Comparison of ENCODE assay signal across 30 mouse cellular contexts in the genomic region with DNA sequence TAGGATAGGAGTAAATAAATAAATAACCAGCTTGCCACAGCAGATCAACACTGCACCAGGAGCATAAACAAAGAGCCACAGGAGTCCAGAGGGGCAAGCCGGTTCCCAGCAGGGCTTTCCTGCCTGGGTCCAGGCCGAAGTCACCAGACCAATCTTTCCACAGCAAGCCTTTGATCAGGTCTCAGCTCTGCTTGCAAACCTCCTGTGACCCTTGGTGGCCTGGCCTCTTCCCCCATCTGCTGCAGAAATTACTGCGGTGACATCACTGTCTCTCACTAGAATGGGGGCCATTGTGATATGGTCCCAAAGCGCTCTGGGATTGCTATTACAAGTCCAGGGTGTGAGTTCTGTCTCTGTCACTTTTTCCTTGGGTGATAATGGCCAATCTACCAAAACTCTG.
DNase-seq lines count a peak whose midpoint lies in the region; ATAC-seq lines count a peak whose summit lies in the region.
"Had no signal": no experiment of that assay in that cellular context is flagged by ENCODE, and none has a peak within 500 bp of the region (broad histone marks: within the 10 kb centered on the region; RNA-seq: fewer than 3 reads in every experiment).

No protein-coding gene starts in this region.

- no peaks in the 10 kb centered on the region for H3K9me3 ChIP-seq in hindbrain, embryonic 10.5 days
- H3K9me3 ChIP-seq in hindbrain, embryonic 16.5 days (ENCODE audit: control insufficient read depth, low read length) = no peaks in the 10 kb centered on the region
- no peaks in the 10 kb centered on the region for H3K9me3 ChIP-seq in neural tube, embryonic 15.5 days (replicated peaks)
- no peaks in the 10 kb centered on the region for H3K9me3 ChIP-seq in embryonic facial prominence, embryonic 10.5 days
- no peaks in the 10 kb centered on the region for H3K9me3 ChIP-seq in neural tube, embryonic 11.5 days (ENCODE audit: control insufficient read depth, low read length)
- H3K9me3 ChIP-seq: embryonic facial prominence, embryonic 13.5 days; limb, embryonic 12.5 days; liver, embryonic 15.5 days; lung, embryonic 15.5 days had no signal

- no peak overlapping the region for H3K4me3 ChIP-seq in hindbrain, embryonic 10.5 days
- H3K4me3 ChIP-seq in hindbrain, embryonic 16.5 days (ENCODE audit: low read length) = no peak overlapping the region
- H3K4me3 ChIP-seq in neural tube, embryonic 15.5 days (replicated peaks) = no peak overlapping the region
- no peak overlapping the region for H3K4me3 ChIP-seq in embryonic facial prominence, embryonic 10.5 days
- no peak overlapping the region for H3K4me3 ChIP-seq in neural tube, embryonic 11.5 days (ENCODE audit: low read depth, low read length)
- H3K4me3 ChIP-seq: embryonic facial prominence, embryonic 13.5 days; forebrain, embryonic 10.5 days; gastrocnemius, adult 2 months; heart, embryonic 13.5 days; limb, embryonic 12.5 days; liver, embryonic 15.5 days; lung, embryonic 15.5 days had no signal

- no peaks in the 10 kb centered on the region for H3K27me3 ChIP-seq in hindbrain, embryonic 10.5 days (ENCODE audit: insufficient read depth, poor library complexity, severe bottlenecking)
- peaks cover 2% of the 10 kb centered on the region; the same call in 1 of the 2 replicates for H3K27me3 ChIP-seq in hindbrain, embryonic 16.5 days (replicated peaks; ENCODE audit: control insufficient read depth, insufficient read depth, low read length)
- H3K27me3 ChIP-seq in neural tube, embryonic 15.5 days (replicated peaks) = no peaks in the 10 kb centered on the region
- H3K27me3 ChIP-seq in embryonic facial prominence, embryonic 10.5 days (replicated peaks; ENCODE audit: low read depth, poor library complexity, severe bottlenecking) = no peaks in the 10 kb centered on the region
- H3K27me3 ChIP-seq in neural tube, embryonic 11.5 days (ENCODE audit: control insufficient read depth, insufficient read depth, low read length) = no peaks in the 10 kb centered on the region
- H3K27me3 ChIP-seq: embryonic facial prominence, embryonic 13.5 days; heart, embryonic 13.5 days; limb, embryonic 12.5 days; lung, embryonic 15.5 days had no signal

- peak; percentile 51 for DNase-seq in hindbrain, embryonic 10.5 days (ENCODE audit: low spot score)
- DNase-seq in neural tube, embryonic 10.5 days (ENCODE audit: extremely low spot score, low spot score) = peak; percentile 50
- peak; percentile 41 for DNase-seq in embryonic facial prominence, embryonic 10.5 days (ENCODE audit: low spot score)
- DNase-seq in neural tube, embryonic 11.5 days (ENCODE audit: low spot score) = peak; percentile 30
- DNase-seq in layer of hippocampus, postnatal 25 days (ENCODE audit: extremely low spot score in 1 of 2, low spot score in 1 of 2) = no peak
- DNase-seq in adrenal gland, postnatal 25 days = no peak
- DNase-seq: adrenal gland, postnatal 14 days; cerebellum, adult 11-12 months; cerebellum, adult 9-11 months; gastrocnemius, adult 2 months; gastrocnemius, postnatal 36 days; heart, adult 18-20 months; heart, postnatal 10 days; kidney, adult 2 months; lung, postnatal 36 days; midbrain, embryonic 14.5 days; thymus, postnatal 14 days had no signal

- H3K27ac ChIP-seq in hindbrain, embryonic 10.5 days = peak overlapping the region; percentile 59
- no peak overlapping the region for H3K27ac ChIP-seq in hindbrain, embryonic 16.5 days (ENCODE audit: low read depth, low read length)
- H3K27ac ChIP-seq in neural tube, embryonic 15.5 days (replicated peaks) = no peak overlapping the region
- peak overlapping the region; percentile 63; the same call in 1 of the 2 replicates for H3K27ac ChIP-seq in embryonic facial prominence, embryonic 10.5 days (replicated peaks)
- no peak overlapping the region for H3K27ac ChIP-seq in neural tube, embryonic 11.5 days (ENCODE audit: low read depth, low read length)
- H3K27ac ChIP-seq: embryonic facial prominence, embryonic 13.5 days; forebrain, embryonic 10.5 days; gastrocnemius, adult 2 months; heart, embryonic 13.5 days; hindbrain, embryonic 14.5 days; kidney, postnatal 0 days; liver, embryonic 15.5 days; lung, embryonic 15.5 days had no signal

- H3K4me2 ChIP-seq in hindbrain, embryonic 16.5 days (ENCODE audit: low read length) = no peak overlapping the region
- H3K4me2 ChIP-seq in neural tube, embryonic 15.5 days = no peak overlapping the region
- H3K4me2 ChIP-seq in neural tube, embryonic 11.5 days (ENCODE audit: low read depth) = no peak overlapping the region
- H3K4me2 ChIP-seq: embryonic facial prominence, embryonic 13.5 days; heart, embryonic 13.5 days; hindbrain, embryonic 14.5 days; limb, embryonic 12.5 days; liver, embryonic 15.5 days; lung, embryonic 15.5 days had no signal

- peaks cover 29% of the 10 kb centered on the region for H3K4me1 ChIP-seq in hindbrain, embryonic 10.5 days (replicated peaks)
- no peaks in the 10 kb centered on the region for H3K4me1 ChIP-seq in hindbrain, embryonic 16.5 days (ENCODE audit: control insufficient read depth, insufficient read depth, low read depth, low read length)
- no peaks in the 10 kb centered on the region for H3K4me1 ChIP-seq in neural tube, embryonic 15.5 days
- peaks cover 38% of the 10 kb centered on the region for H3K4me1 ChIP-seq in embryonic facial prominence, embryonic 10.5 days
- peaks cover 4% of the 10 kb centered on the region; the same call in 1 of the 2 replicates for H3K4me1 ChIP-seq in neural tube, embryonic 11.5 days (ENCODE audit: control insufficient read depth, insufficient read depth, low read length)
- H3K4me1 ChIP-seq: liver, embryonic 15.5 days had no signal

- ATAC-seq in hindbrain, embryonic 16.5 days = no peak
- ATAC-seq in neural tube, embryonic 15.5 days (ENCODE audit: low FRiP score) = no peak
- no peak for ATAC-seq in neural tube, embryonic 11.5 days (ENCODE audit: insufficient read depth, low FRiP score, low TSS enrichment)
- ATAC-seq: CD4-positive, CD25-positive, alpha-beta regulatory T cell, adult 4 months; forebrain, embryonic 16.5 days; inflammation-experienced regulatory T-cells, adult 6 months had no signal

- 16% methylated on average over 4 of the region's 4 CpGs for WGBS in hindbrain, embryonic 10.5 days
- 24% methylated on average over 4 of the region's 4 CpGs for WGBS in hindbrain, embryonic 16.5 days
- WGBS in neural tube, embryonic 15.5 days = 18% methylated on average over 4 of the region's 4 CpGs
- WGBS in embryonic facial prominence, embryonic 10.5 days = 16% methylated on average over 4 of the region's 4 CpGs
- WGBS in neural tube, embryonic 11.5 days = 5% methylated on average over 4 of the region's 4 CpGs

- no peak overlapping the region for H3K9ac ChIP-seq in hindbrain, embryonic 16.5 days (ENCODE audit: low read depth, low read length)
- no peak overlapping the region for H3K9ac ChIP-seq in neural tube, embryonic 15.5 days (replicated peaks)
- H3K9ac ChIP-seq in neural tube, embryonic 11.5 days (ENCODE audit: low read length) = no peak overlapping the region
- H3K9ac ChIP-seq: embryonic facial prominence, embryonic 13.5 days; heart, embryonic 13.5 days; hindbrain, embryonic 14.5 days; limb, embryonic 12.5 days; liver, embryonic 15.5 days; lung, embryonic 15.5 days had no signal

- H3K36me3 ChIP-seq in hindbrain, embryonic 10.5 days = no peaks in the 10 kb centered on the region
- no peaks in the 10 kb centered on the region for H3K36me3 ChIP-seq in hindbrain, embryonic 16.5 days (ENCODE audit: control insufficient read depth, insufficient read depth, low read length)
- no peaks in the 10 kb centered on the region for H3K36me3 ChIP-seq in neural tube, embryonic 15.5 days
- no peaks in the 10 kb centered on the region for H3K36me3 ChIP-seq in embryonic facial prominence, embryonic 10.5 days (replicated peaks)
- H3K36me3 ChIP-seq in neural tube, embryonic 11.5 days (ENCODE audit: control insufficient read depth, insufficient read depth, low read length) = no peaks in the 10 kb centered on the region
- H3K36me3 ChIP-seq: embryonic facial prominence, embryonic 13.5 days; forebrain, embryonic 10.5 days; heart, embryonic 13.5 days; limb, embryonic 12.5 days; liver, embryonic 15.5 days; lung, embryonic 15.5 days had no signal

Comparison
In these comparisons a context has a peak if more than half of its experiments do, and no peak if none do; other contexts are left out.
1. H3K27ac ChIP-seq: peak in hindbrain, embryonic 10.5 days (single experiment) and embryonic facial prominence, embryonic 10.5 days (single experiment); none in hindbrain, embryonic 16.5 days (single experiment), neural tube, embryonic 15.5 days (single experiment) and neural tube, embryonic 11.5 days (single experiment).
2. DNase-seq: peak in hindbrain, embryonic 10.5 days (single experiment), neural tube, embryonic 10.5 days (single experiment), embryonic facial prominence, embryonic 10.5 days (single experiment) and neural tube, embryonic 11.5 days (single experiment); none in layer of hippocampus, postnatal 25 days (0 of 2) and adrenal gland, postnatal 25 days (single experiment).